Mouse (Mus musculus) urinary bladder, postnatal 14 days (tissue): Measurements from ENCODE around the gene Cnot4.
"Not testable (repeated sequence)": the region's sequence is repeated elsewhere in the genome, so short reads cannot be mapped to it uniquely, and the experiment has no call there.

ENCODE experiments used
- DNase-seq: peaks from one replicate; pipeline ENCODE4 v3.0.0; 2021; ENCODE audit warnings: low spot score

The Cnot4 gene

GRCm38 (mm10) chr6:35133579-35134488 lies at the start of gene Cnot4:
Gene Cnot4, minus strand, starts transcription at chr6:35133724.
- DNase-seq: peak; percentile 99

- DNase-seq: not testable (repeated sequence)
These were observed 45.8 kb upstream of the Cnot4 start for GRCm38 (mm10) chr6:35179299-35179698.

- no peak for DNase-seq
These were observed 44.2 kb upstream of the Cnot4 start for GRCm38 (mm10) chr6:35177650-35178272.

- peak; percentile 76 for DNase-seq
These were observed 43.6 kb upstream of the Cnot4 start, which contains the start of gene Nup205 for GRCm38 (mm10) chr6:35176979-35177649. Gene Nup205, plus strand, starts transcription at chr6:35177421.

- DNase-seq: no peak
These were observed 39.7 kb upstream of the Cnot4 start for GRCm38 (mm10) chr6:35173181-35173580.

- not testable (repeated sequence) for DNase-seq
These were observed 38.5 kb upstream of the Cnot4 start for GRCm38 (mm10) chr6:35172028-35172427.

- no peak for DNase-seq
These were observed 35.7 kb upstream of the Cnot4 start for GRCm38 (mm10) chr6:35169250-35169649.

- DNase-seq: no peak
These were observed 21.0 kb upstream of the Cnot4 start for GRCm38 (mm10) chr6:35154540-35154939.

- no peak for DNase-seq
These were observed 14.3 kb upstream of the Cnot4 start for GRCm38 (mm10) chr6:35147726-35148422.

- no peak for DNase-seq
These were observed 12.0 kb upstream of the Cnot4 start for GRCm38 (mm10) chr6:35145569-35145968.

GRCm38 (mm10) chr6:35140351-35140750 lies 6.8 kb upstream of the Cnot4 start:
- DNase-seq: no peak

GRCm38 (mm10) chr6:35134844-35135243 lies 1.3 kb upstream of the Cnot4 start:
- no peak for DNase-seq

GRCm38 (mm10) chr6:35133246-35133578 lies 312 bp downstream of the Cnot4 start:
- DNase-seq: no peak

- DNase-seq: no peak
These were observed 718 bp downstream of the Cnot4 start for GRCm38 (mm10) chr6:35132806-35133205.

GRCm38 (mm10) chr6:35122488-35122887 lies 11.0 kb downstream of the Cnot4 start:
- no peak for DNase-seq

- no peak for DNase-seq
These were observed 11.6 kb downstream of the Cnot4 start for GRCm38 (mm10) chr6:35121925-35122324.

GRCm38 (mm10) chr6:35102457-35102856 lies 31.1 kb downstream of the Cnot4 start:
- DNase-seq: no peak

GRCm38 (mm10) chr6:35084927-35085326 lies 48.6 kb downstream of the Cnot4 start:
- no peak for DNase-seq

GRCm38 (mm10) chr6:35075148-35075547 lies 58.4 kb downstream of the Cnot4 start:
- no peak for DNase-seq

GRCm38 (mm10) chr6:35071261-35071660 lies 62.3 kb downstream of the Cnot4 start:
- no peak for DNase-seq

- no peak for DNase-seq
These were observed 71.1 kb downstream of the Cnot4 start for GRCm38 (mm10) chr6:35062446-35062845.

- DNase-seq: no peak
These were observed 90.4 kb downstream of the Cnot4 start for GRCm38 (mm10) chr6:35043127-35043526.
